Mouse (Mus musculus) right cerebral cortex, postnatal 36 days (tissue): Measurements from ENCODE around the gene Tmod3.

Source experiments
- DNase-seq, 2 experiments: peaks; one replicate each; pipeline ENCODE4 v3.0.0; 2022; ENCODE audit warnings: low spot score in 2 of 2, mixed read lengths in 1 of 2

Tmod3 gene

GRCm38 (mm10) chr9:75559512-75560012, at the start of gene Tmod3:
TSS of gene Tmod3 (minus strand) at chr9:75559657.
- peak; percentile 91 to 93 for DNase-seq

DNA sequence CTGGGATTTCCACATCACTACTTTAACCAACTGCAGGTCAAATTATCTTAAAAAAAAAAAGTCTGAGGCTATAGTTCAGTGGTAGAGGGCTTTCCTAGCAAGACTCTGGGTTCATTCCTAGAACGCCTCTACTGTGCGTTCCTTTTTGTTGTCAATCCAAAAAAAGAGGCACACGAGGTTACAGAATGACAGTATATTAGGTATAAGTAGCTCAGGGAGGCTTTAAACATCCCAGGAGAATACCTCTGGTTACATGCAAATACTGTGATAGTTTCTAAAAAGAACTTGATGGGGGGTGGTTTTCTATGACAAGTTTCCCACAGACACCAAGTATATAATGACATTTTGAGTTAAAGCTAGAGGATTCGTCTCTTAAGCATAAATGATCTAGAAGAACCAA, 48.0 kb upstream of the Tmod3 start:
- no peak for DNase-seq

DNA sequence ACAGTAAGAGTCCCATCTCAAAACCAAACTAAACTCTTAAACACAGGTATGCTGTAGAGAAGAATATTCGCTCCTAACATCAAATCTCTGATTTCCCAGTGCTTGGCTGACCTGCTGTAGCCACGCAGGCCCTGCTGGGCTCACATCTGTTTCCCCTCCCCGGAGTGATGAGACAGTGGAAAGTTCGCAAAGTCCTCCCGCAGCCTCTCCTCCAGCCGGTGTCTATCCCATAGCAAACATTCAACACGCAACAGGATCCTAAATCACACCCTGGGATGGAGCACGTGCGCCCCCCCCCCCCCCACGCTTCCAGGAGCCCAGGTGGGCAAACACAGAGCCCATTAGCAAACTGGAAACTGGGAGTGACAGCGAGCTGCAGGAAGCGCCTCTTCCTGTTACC, 42.1 kb upstream of the Tmod3 start:
- no peak for DNase-seq

- DNase-seq = peak in 1 of 2 experiments; percentile 43
These were observed 40.9 kb upstream of the Tmod3 start for GRCm38 (mm10) chr9:75600166-75600934.

- peak; percentile 36 to 37 for DNase-seq
These were observed 39.9 kb upstream of the Tmod3 start for GRCm38 (mm10) chr9:75599191-75599841.

DNA sequence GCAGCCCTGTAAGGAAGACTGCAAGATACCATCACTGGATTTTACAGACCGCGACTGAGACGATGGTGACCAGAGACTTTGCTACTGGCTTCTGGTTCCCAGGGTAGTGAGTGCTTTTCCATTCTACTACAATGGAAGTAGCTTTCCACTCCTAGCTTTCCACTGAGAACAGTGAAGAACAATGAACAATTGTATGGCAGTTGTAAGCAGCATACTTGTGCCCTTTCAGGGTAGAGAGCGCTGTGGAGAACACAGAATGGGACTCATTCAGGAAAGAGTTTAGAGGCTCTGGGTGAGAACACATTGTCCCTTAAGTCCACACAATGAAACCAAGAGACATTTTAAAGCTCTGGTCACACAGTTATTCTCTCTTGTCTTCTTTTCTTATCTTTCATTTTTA, 38.1 kb upstream of the Tmod3 start:
- no peak for DNase-seq

GRCm38 (mm10) chr9:75597036-75597435, 37.6 kb upstream of the Tmod3 start:
- DNase-seq = no peak

DNA sequence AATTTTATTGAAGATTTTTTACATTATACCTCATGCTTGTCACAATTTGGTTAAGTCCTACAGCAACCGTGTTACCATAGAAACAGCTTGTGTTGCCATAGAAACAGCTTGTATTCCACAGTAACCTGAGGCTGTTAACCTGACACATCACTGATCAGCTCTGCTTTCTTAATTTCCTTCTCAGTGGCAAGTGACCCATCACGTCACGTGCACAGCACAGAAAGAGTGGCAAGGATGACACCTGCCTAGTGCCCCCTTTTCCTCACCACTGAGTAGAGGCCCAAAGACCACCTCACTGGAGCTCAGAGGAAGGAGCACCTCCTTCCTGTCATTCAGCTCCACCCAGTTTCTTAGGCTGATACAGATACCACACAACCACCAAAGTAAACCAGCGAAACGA, 34.0 kb upstream of the Tmod3 start:
- DNase-seq = no peak

- DNase-seq = no peak
These were observed 30.7 kb upstream of the Tmod3 start for GRCm38 (mm10) chr9:75589850-75590790.

- no peak for DNase-seq
These were observed 22.4 kb upstream of the Tmod3 start for GRCm38 (mm10) chr9:75581694-75582350.

- DNase-seq = no peak
These were observed 19.9 kb upstream of the Tmod3 start for GRCm38 (mm10) chr9:75579321-75579720.

DNA sequence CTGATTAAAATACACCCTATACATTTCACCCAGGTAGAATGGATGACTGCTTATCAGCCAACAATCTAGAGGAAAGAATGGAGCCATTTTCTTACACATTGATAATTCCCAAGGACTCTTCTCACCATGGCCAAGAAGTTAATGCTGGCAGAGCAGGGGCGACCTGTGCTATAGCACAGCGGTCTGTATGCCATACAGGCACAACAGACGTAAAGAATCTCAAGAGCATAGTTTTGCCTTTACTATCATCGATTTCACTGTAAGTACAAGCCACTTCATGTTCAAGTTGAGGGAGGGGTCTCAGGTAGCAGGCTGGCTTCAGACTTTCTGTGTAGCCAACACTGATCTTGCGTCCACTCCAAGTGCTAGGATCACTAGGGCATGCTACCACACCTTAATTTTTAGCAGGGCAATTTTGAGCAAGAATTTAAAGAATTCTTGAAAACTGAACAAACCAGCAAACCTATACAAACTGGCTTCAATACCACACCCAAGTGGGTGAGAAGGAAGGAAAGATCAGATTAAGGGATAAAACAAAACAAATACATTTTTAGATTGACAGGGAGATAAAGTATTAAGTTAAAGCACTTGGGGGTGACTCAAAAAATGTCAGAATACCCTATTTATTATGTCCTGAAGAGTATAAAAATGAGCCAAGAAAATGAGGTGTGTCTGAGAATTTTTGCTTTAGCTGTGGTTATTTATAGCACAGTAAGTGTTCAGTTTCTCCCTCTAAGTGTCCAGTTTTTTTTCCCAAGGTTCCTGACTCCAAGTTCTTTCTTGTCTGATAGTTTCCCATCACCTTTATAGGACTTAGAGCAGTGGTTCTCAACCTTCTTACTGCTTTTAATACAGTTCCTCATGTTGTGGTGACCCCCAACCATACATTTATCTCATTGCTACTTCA, 11.8 kb upstream of the Tmod3 start:
- DNase-seq = no peak

DNA sequence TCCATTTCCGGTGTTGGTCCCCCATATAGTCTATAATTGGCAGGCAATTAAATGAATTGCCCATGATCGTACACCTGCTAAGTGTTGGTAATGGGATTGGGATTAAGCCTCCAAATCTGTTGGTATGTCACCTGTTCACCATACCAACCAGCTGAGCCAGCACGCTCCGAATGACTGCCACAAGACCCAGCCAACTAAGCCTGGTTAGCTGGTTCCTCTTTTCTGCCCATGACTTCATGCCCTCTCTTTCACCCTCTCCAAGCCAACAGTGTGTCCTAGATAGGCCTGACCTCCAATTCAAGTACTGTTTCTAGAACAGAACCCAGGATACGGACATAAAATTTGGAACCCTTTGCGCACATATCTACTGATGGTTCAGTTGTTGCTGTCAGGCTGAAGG, 8.9 kb upstream of the Tmod3 start:
- DNase-seq = no peak

DNA sequence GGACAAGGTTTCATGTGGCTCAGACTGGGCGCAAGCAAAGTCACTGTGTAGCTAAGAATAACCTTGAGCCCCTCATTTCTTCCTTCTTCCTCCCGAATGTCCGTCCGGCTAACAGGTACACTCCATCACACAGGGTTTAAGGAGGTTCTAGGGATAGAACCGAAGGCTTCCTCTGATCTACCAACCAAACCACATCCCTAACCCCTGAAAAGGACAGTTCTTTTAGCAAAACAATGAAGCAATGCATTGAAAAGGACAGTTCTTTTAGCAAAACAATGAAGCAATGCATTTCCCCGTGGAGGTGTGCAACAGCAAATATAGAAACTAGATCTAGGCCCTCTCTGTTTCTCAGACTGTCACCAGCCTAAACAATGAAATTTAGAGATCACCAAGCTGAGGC, 5.4 kb upstream of the Tmod3 start:
- no peak for DNase-seq

DNA sequence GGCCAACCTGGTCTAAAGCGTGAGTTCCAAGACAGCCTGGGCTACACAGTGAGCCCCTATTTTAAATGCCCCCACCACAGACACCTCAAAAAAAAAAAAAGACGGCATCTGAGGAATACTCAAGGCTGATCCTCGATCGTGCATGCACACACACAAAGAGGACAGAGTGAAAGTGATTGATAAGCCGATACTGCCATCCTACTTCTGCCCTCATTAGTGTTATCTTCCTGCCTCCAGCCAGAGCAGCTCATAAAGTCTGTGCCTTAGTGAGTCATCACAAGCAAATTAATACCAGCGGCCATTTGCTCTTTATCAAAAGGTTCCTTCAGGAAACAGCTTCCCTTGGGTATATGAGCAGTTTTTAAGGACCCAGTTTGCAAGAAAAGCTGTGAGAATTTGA, 4.2 kb upstream of the Tmod3 start:
- DNase-seq = no peak

DNA sequence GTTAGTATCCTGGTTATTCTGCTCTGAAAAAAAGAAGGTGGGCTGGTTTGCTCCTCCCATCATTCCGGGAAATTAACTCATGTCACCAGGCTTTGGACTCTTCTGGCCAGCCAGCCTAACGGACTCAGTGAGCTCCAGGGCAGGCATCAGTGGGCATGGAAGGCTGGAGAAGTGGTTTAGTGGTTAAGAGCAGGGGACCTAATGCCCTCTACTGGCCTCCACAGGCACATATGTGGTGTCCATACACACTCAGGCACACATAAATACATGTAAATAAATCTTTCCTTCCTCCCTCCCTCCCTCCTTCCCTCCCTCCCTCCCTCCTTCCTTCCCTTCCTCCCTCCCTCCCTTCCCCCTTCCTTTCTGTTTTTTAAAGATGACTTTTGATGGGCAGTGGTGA, 3.7 kb upstream of the Tmod3 start:
- DNase-seq = no peak

DNA sequence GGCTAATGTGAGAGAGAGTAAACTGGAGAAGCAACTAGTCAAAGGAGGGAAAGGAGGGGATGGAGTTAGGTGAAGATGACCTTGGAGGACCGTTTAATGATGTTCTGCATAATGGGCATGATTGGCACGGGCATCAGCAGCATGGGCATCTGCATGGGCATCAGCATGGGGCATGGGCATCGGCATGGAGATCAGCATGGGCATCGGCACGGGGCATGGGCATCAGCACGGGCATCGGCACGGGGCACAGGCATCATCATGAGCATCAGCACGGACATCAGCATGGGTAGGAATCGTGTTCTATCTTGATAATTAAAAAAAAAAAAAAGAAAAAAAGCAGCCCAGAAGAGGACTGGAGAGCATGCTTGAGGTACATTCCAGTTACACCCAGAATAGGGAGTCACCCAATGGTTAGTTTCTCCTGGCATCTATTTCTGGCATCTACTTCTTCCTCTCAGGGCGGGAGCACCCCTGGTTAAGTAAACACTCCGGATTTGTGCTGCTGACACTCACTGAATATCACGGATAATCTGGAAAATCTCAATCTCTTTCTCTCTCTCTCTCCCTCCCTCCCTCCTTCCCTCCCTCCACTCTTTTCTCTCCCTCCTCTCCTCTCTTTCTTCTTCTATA, 1.7 kb upstream of the Tmod3 start:
- no peak for DNase-seq

- DNase-seq = no peak
These were observed 896 bp upstream of the Tmod3 start for GRCm38 (mm10) chr9:75560353-75560752.

DNA sequence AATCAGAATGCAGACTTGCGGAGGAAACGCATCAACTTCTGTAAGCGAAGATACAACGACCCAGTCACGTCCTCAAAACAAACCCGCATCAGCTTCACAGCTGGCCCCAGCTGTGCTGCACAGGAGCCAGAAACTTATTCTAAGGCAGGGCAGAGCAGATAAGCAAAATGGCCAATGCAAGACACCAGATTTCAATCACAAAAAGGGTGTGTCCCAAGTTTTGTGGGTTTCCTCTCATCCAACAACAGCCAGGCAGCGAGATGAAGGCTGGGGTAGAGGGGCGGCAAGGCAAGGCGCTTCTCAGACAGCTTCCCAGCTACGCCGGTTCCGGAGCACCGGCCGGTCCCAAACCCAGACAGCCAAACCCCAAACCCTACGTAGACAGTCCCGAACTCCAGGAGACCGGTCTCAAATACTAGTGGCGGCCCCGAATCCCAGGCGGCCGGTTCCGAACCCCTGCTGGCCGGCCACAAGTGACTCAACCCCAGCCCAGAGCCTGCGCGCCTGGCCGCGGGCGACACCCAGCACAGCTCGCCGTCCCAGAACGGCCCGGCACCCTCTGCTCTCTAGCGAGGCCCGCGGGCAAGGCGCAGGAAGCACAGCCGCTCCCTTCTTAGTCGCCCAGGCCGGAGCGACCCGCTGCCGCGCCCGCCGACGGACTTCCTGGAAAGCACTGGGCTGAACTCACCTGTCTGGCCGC, 495 bp downstream of the Tmod3 start:
- no peak for DNase-seq
